Mouse (Mus musculus) forebrain, embryonic 13.5 days (tissue): ENCODE data around the gene Prm2. TPM values are rescaled to one million over a fixed set of nuclear protein-coding genes. Genes with fewer than 3 reads are reported as not detected.
"Not testable (repeated sequence)": the region's sequence is repeated elsewhere in the genome, so short reads cannot be mapped to it uniquely, and the experiment has no call there.

Source experiments
- ATAC-seq: fragments of 200-750 bp; cut with Nextera tagmentation; 2 replicates; pipeline ENCODE4 v1.8.0; 2017
- H3K27ac ChIP-seq: fragments of 300-500 bp; sonication (generic); 2 replicates; pipeline ENCODE4 v1.5.1; 2015; ENCODE audit warnings: inconsistent platforms, mild to moderate bottlenecking, moderate library complexity
- H3K27me3 ChIP-seq: fragments of 300-500 bp; sonication (generic); 2 replicates; pipeline ENCODE4 v1.6.1; 2015; ENCODE audit warnings: mild to moderate bottlenecking, inconsistent platforms
- H3K36me3 ChIP-seq: fragments of 300-500 bp; sonication (generic); 2 replicates; pipeline ENCODE4 v1.6.1; 2015; ENCODE audit warnings: mild to moderate bottlenecking, inconsistent platforms; ENCODE audit not compliant: poor library complexity, severe bottlenecking
- H3K4me1 ChIP-seq: fragments of 300-500 bp; sonication (generic); 2 replicates; pipeline ENCODE4 v1.6.1; 2015; ENCODE audit warnings: inconsistent platforms
- H3K4me2 ChIP-seq: fragments of 300-500 bp; sonication (generic); 2 replicates; pipeline ENCODE4 v1.6.1; 2015; ENCODE audit warnings: inconsistent platforms, mild to moderate bottlenecking, moderate library complexity
- H3K4me3 ChIP-seq: fragments of 300-500 bp; sonication (generic); 2 replicates; pipeline ENCODE4 v1.5.1; 2015; ENCODE audit warnings: mild to moderate bottlenecking, inconsistent platforms
- H3K9ac ChIP-seq: fragments of 300-500 bp; sonication (generic); 2 replicates; pipeline ENCODE4 v1.6.1; 2015; ENCODE audit warnings: mild to moderate bottlenecking, inconsistent platforms
- H3K9me3 ChIP-seq: fragments of 300-500 bp; sonication (generic); replicated peaks from 2 replicates; pipeline ENCODE4 v1.6.1; 2016; ENCODE audit warnings: inconsistent platforms
- WGBS: fragments of 180-500 bp; shearing (Covaris S2); methylation state at CpG from one replicate; pipeline ENCODE4 v1.1.7; 2015; 5-methylcytosine and 5-hydroxymethylcytosine counted together
- polyA plus RNA-seq: library from polyadenylated mRNA; unstranded; fragments of >200 nt; fragmentation: Nextera tagmentation; extraction: Ambion mirVana; gene quantifications from 2 replicates; pipeline ENCODE4 v1.2.1, GENCODE M21; 2015

The Prm2 gene
- polyA plus RNA-seq, 1 experiment from 2014 or later, result not detected

DNA sequence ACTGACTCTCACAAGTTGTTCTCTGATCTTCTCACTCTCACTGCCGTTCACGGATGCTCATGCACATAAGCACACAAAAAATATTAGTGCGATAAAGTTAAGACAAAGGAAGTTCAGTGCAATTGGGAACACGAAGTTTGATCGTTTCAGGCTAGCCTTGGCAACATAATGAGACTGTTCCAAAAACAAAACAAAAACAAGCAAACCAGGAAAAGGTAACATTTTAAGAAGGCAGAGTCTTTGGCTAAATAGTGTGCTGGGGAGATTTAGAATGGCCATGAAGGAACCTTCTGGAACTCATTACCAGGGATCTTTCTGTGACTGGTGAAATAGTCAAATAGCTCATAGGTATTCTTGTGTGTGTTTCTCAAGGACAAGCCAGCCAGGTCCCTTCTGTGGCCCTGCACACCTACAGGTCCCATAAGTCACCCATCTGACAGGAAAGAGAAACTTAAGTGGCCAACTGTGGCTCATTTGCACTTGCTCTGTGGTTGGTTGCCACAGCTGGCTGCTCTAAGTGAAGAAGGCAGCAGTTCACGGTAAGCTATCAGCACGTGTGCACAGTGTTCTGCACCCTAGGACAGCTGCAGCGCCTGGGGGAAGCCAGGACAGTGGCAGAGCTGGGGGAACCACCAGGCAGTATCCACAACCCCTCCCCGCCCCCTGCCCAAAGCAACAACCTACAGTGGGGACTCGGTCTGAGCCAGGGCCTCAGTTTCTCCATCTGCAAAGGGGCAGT lies 10.0 kb upstream of the Prm2 start, which contains the start of gene Prm1:
Prm1 (minus strand) TSS at position 51 of the 739 bp plus-strand sequence.
- no peaks in the 10 kb centered on the region for H3K9me3 ChIP-seq
- no peak within 1 kb of the TSS for H3K27ac ChIP-seq
- H3K4me2 ChIP-seq, result no peak within 1 kb of the TSS
- no peak within 1 kb of the TSS for H3K4me3 ChIP-seq
- ATAC-seq, result no peak
- H3K36me3 ChIP-seq, result no peaks in the 10 kb centered on the region
- H3K27me3 ChIP-seq, result no peaks in the 10 kb centered on the region
- 84% methylated on average over 10 of the region's 10 CpGs for WGBS
- H3K4me1 ChIP-seq, result no peaks in the 10 kb centered on the region; the same call in 1 of the 2 replicates
- H3K9ac ChIP-seq, result no peak within 1 kb of the TSS

DNA sequence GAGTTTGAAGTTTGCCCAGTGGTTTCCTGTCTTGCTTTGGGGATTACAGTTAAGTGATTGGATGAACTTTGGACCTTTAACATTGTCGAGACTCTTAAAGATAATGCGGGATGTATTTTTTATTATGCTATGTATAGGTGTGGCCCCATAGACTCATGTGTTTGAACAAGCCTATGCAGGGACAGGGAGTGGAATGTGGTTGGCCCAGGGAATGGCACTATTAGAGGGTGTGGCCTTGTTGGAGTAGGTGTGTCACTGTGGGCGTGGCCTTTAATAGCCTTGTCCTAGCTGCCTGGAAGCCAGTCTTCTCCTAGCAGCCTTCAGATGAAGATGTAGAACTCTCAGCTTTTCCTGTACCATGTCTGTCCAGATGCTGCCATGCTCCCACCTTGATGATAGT lies 6.5 kb upstream of the Prm2 start:
- not testable (repeated sequence) for H3K27ac ChIP-seq, ATAC-seq, H3K4me3 ChIP-seq, H3K36me3 ChIP-seq, H3K9ac ChIP-seq, H3K4me2 ChIP-seq, H3K9me3 ChIP-seq, H3K27me3 ChIP-seq, H3K4me1 ChIP-seq
- WGBS, result 83% methylated on average over 3 of the region's 3 CpGs

DNA sequence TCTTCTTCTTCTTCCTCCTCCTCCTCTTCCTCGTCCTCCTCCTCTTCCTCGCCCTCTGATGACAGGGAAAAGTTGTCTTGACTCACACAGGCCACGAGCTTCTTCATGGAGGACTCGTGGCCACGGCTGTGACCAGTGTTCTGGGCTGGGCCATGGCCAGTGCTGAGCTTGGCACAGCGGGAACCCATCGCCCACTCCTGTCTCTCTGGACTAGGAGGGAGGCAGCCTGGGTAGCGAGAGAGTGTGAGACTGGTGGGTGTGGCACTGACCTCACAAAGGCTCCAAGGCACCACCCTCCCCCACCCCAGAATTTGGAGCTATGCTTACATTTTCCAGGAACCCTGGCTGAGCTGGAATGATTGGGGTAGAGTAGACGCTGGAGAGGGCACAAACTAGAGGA lies 5.2 kb downstream of the Prm2 start, which contains the start of gene Prm3:
Prm3 (minus strand) TSS at position 213 of the 400 bp plus-strand sequence.
- Histone ChIP-seq H3K4me1 (0 out of 2 replicates have a peak, but pooled peaks cover 5% of the 10 kb centered on the region), H3K36me3 (no peaks in the 10 kb centered on the region), H3K4me2 (no peak within 1 kb of the TSS), H3K9me3 (no peaks in the 10 kb centered on the region), H3K27me3 (no peaks in the 10 kb centered on the region), H3K9ac (no peak within 1 kb of the TSS), H3K4me3 (no peak within 1 kb of the TSS), H3K27ac (no peak within 1 kb of the TSS)
- no peak for ATAC-seq
- WGBS, result 72% methylated on average over 9 of the region's 9 CpGs

DNA sequence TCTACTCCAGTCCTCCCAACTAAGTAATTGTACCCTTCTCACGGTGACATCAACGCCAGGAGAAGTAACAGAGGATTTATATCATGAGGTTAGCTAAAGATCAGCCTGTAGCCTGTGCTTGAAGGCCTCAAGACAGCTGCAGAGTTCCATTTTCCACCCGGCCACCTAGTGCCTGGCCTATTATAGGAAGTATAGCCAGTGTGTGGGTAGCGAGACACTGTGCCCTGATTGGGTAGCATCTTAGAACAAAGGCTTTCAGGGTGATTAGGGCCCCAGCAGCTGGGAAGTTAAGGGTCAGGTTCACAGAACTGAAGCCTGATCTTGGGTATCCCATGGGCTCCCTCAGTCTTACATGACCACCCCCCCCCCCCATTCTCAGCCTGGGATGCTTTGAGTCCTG lies 7.1 kb downstream of the Prm2 start:
- Histone ChIP-seq H3K27me3 (peaks cover 10% of the 10 kb centered on the region), H3K4me1 (peaks cover 15% of the 10 kb centered on the region), H3K4me3 (no peak overlapping the region), H3K9ac (no peak overlapping the region), H3K4me2 (no peak overlapping the region), H3K36me3 (no peaks in the 10 kb centered on the region), H3K27ac (no peak overlapping the region), H3K9me3 (no peaks in the 10 kb centered on the region)
- no peak for ATAC-seq
- WGBS, result 34% methylated on average over 4 of the region's 4 CpGs

DNA sequence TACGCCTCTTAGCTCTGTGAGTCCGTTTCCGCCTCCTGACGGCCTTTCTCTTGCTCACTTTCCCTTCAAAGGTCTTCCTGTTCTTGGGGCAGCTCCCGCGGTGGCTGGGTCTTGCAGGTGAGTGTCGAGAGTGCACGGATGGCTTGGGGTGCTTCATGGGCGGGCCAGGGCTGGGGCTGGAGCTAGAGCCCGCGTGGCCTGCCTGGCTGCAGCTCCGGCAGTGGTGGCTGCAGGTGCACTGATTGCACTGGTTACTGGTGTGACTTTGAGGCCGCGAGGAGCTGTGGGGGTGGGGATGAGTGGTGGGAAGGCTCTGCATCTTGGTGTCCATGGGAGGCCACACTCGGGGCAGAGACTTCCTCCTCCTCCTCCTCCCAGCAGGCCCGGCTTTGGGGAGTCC lies 7.7 kb downstream of the Prm2 start, which contains the start of gene Tnp2:
Tnp2 (minus strand) TSS at position 390 of the 400 bp plus-strand sequence.
- 55% methylated on average over 15 of the region's 16 CpGs for WGBS
- H3K27me3 ChIP-seq, result peaks cover 15% of the 10 kb centered on the region
- H3K27ac ChIP-seq, result no peak within 1 kb of the TSS
- no peak for ATAC-seq
- no peak within 1 kb of the TSS for H3K4me2 ChIP-seq
- no peak within 1 kb of the TSS for H3K4me3 ChIP-seq
- H3K36me3 ChIP-seq, result no peaks in the 10 kb centered on the region
- no peak within 1 kb of the TSS for H3K9ac ChIP-seq
- peaks cover 17% of the 10 kb centered on the region for H3K4me1 ChIP-seq
- H3K9me3 ChIP-seq, result no peaks in the 10 kb centered on the region

DNA sequence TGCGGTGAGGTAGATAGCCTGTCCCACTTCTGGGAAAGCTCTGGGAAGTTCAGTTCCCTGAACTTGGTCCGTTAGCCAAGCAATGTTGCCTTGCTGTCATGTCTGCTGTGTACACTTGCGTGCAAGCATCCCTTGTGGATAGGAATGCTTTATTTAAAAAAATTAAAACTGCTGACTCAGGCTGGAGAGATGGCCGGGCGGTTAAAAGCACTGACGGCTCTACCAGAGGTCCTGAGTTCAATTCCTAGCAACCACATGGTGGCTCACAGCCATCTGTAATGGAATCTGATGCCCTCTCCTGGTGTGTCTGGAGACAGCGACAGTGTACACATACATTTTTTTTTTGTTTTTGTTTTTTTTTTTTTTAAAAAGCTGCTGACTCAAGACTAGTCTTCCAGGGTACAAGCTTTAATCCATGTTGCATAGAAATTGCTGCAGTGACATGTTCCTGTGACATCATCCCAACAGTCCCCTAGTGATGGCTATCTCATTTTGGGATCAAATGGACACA lies 8.3 kb downstream of the Prm2 start:
- Histone ChIP-seq H3K9me3 (no peaks in the 10 kb centered on the region), H3K4me1 (peaks cover 23% of the 10 kb centered on the region), H3K4me2 (no peak overlapping the region), H3K9ac (no peak overlapping the region), H3K36me3 (no peaks in the 10 kb centered on the region), H3K4me3 (no peak overlapping the region), H3K27ac (no peak overlapping the region), H3K27me3 (peaks cover 22% of the 10 kb centered on the region)
- WGBS, result 85% methylated on average over 7 of the region's 7 CpGs
- ATAC-seq, result no peak

DNA sequence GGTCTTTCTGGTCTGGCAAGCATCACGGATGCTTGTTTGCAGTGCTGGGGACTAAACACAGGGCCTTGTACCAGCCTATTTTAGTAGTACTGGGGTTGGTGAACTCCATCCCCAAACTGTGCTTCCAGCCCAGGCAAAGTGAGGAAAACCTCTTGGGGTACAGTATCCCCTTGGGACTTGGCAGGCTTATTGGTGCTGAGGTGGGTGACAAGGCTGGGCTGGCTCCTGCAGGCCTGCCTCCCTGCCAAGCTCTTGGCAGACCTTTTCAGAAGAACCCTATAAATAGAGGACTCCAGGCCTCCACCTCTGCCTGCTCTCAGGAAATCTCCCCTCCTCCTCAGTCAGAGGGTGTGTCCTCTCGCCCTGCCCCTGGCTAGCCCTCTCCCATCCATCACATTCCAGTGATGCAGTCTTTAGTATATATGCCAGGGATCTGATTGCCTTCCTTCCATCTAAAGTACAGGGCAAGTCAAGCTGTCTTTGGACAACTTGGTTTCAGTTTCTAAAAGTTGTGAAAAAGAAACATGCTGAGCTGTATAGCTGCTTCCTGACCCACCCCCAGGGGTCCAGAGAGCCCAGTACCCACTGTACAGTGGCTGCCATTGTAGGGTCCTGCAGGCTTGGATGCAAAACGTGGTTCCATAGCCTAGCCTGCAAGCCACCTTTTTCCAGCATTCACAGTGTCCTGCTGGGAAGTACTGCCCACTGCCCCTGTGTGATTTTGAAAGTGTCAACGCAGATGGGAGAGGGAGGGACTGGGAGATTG lies 9.0 kb downstream of the Prm2 start:
- no peaks in the 10 kb centered on the region for H3K36me3 ChIP-seq
- no peak for ATAC-seq
- 69% methylated on average over 4 of the region's 4 CpGs for WGBS

DNA sequence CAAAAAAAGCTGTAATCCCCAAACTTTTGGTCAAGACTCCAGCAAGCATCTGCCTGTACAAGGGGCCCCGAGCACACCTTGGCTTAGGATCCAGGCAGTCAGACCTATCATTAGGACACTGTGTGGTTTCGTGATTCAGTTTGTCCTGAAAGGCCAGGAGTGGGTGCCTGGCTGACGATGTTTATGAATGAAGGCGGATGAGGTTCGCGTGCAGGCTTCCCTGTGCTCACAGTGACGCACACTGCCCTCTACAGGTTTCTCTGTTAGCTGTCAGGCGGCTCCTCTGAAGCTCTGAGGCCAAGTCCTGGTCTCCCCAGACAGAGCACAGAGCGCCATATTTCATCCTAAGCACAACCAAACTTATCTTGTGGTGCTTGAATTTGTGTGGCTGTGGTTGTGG lies 9.6 kb downstream of the Prm2 start:
- Histone ChIP-seq H3K27me3 (peaks cover 23% of the 10 kb centered on the region), H3K36me3 (no peaks in the 10 kb centered on the region), H3K9ac (peak overlapping the region; percentile 73), H3K4me3 (peak overlapping the region; percentile 69), H3K9me3 (no peaks in the 10 kb centered on the region), H3K4me2 (peak overlapping the region; percentile 93), H3K27ac (peak overlapping the region; percentile 80; the same call in 1 of the 2 replicates), H3K4me1 (peaks cover 35% of the 10 kb centered on the region)
- ATAC-seq, result peak; percentile 56
- under 1% methylated on average over 9 of the region's 9 CpGs for WGBS

More for the DNA sequence above, 9.0 kb downstream of the Prm2 start:
- Histone ChIP-seq H3K9me3 (no peaks in the 10 kb centered on the region), H3K9ac (no peak overlapping the region), H3K4me2 (peak overlapping the region; percentile 93; the same call in 1 of the 2 replicates), H3K4me3 (no peak overlapping the region), H3K27me3 (peaks cover 23% of the 10 kb centered on the region), H3K4me1 (peaks cover 29% of the 10 kb centered on the region), H3K27ac (no peak overlapping the region)

DNA sequence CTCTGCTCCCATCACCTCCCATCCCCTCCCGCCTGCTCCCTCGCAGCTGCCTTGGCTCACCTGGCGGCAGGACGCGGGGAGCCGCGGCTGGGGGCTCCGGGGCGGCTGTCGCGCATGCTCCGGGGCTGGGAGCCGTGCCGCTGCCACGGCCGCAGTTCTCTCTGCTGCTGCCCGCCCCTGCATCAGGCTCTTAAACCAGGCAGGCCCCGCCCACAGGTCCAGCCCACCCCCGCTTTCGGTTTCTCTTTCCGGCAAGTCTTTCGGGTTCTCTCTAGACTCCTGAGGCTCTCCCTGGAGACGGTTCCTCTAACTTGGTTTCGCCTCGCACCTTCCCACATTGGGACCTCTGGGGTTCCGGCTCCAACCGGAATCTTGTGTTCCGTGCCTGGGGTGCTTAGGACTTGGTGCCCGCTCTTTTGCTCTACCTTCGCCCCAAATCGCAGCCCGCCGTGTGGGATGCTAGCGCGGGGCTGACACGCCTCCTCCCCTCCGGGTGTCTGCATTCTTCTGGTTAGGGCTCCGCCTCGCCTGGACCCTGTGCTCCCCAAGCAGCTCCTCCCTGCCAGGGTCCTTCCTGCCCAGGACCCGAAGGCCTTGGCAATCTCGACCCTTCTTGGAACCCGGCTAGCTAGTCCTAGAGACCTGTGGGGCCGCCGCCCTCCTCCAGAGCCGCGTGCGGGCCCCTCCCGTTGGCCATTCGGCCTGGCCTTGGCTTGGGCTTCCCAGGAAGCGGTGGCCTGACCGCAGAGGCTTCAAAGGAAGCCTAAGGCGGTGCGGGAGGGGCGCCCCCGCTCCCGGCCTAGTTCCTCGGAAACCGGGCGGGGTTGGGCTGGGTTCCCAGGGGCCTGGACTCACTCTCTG lies 10.3 kb downstream of the Prm2 start, which contains the start of gene Socs1:
Socs1 (minus strand) TSS at position 166 of the 861 bp plus-strand sequence.
- peaks cover 35% of the 10 kb centered on the region for H3K4me1 ChIP-seq
- peak within 1 kb of the TSS; percentile 73 for H3K9ac ChIP-seq
- peak within 1 kb of the TSS; percentile 69 for H3K4me3 ChIP-seq
- H3K9me3 ChIP-seq, result no peaks in the 10 kb centered on the region
- H3K27ac ChIP-seq, result peak within 1 kb of the TSS; percentile 80
- peak; percentile 88 for ATAC-seq
- under 1% methylated on average over 56 of the region's 59 CpGs for WGBS
- H3K27me3 ChIP-seq, result peaks cover 23% of the 10 kb centered on the region
- peak within 1 kb of the TSS; percentile 93 for H3K4me2 ChIP-seq
- no peaks in the 10 kb centered on the region for H3K36me3 ChIP-seq

DNA sequence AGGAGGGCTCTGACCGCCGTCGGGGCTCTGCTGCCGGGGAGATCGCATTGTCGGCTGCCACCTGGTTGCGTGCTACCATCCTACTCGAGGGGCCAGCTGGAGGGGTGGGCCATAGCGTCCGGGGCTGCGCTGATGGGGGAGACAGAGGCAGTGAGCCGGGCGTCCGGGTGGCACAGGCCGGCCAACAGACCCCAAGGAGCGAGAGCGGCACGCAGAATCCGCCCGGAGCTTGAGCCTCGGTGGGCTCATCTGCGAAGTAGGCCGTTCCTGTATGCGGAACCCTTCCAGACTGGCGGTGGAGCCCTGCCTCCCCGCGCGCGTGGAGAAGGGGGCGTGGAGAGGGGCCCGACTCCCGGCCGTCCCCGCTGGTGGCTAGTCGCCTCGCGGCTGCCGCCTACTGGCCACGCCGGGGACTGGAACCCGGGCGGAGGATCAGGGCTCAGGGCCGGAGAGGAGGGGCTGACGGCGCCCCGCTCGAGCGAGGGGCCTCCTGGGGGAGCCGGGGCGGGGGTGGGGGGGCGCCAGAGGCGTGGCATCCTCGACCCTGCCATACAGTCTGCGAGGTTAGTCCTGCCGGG lies 11.1 kb downstream of the Prm2 start:
- peak; percentile 75 for ATAC-seq
- under 1% methylated on average over 40 of the region's 55 CpGs for WGBS
- H3K36me3 ChIP-seq, result no peaks in the 10 kb centered on the region

More for the DNA sequence above, 11.1 kb downstream of the Prm2 start:
- Histone ChIP-seq H3K27me3 (peaks cover 23% of the 10 kb centered on the region), H3K4me2 (peak overlapping the region; percentile 93), H3K4me3 (peak overlapping the region; percentile 69), H3K4me1 (peaks cover 35% of the 10 kb centered on the region), H3K9ac (peak overlapping the region; percentile 73), H3K9me3 (no peaks in the 10 kb centered on the region), H3K27ac (peak overlapping the region; percentile 80)
